Mouse (Mus musculus) hindbrain, embryonic 16.5 days (tissue): ENCODE results near the gene Rtn2. TPM values are rescaled to one million over a fixed set of nuclear protein-coding genes. Genes with fewer than 3 reads are reported as not detected.

Experiments used
- ATAC-seq: fragments of 200-750 bp; cut with Nextera tagmentation; 2 replicates; pipeline ENCODE4 v1.8.0; 2017; ENCODE audit warnings: moderate TSS enrichment, moderate library complexity
- H3K27ac ChIP-seq: fragments of 300-500 bp; sonication (generic); 2 replicates; pipeline ENCODE4 v1.5.1; 2014; ENCODE audit warnings: low read depth, mild to moderate bottlenecking, control low read depth, low read length, moderate library complexity
- H3K27me3 ChIP-seq: fragments of 300-500 bp; sonication (generic); replicated peaks from 2 replicates; pipeline ENCODE4 v1.6.1; 2014; ENCODE audit warnings: low read length; ENCODE audit not compliant: control insufficient read depth, insufficient read depth
- H3K36me3 ChIP-seq: fragments of 300-500 bp; sonication (generic); 2 replicates; pipeline ENCODE4 v1.6.1; 2014; ENCODE audit warnings: mild to moderate bottlenecking, low read length, moderate library complexity, mixed read lengths; ENCODE audit not compliant: control insufficient read depth, insufficient read depth
- H3K4me1 ChIP-seq: fragments of 300-500 bp; sonication (generic); 2 replicates; pipeline ENCODE4 v1.6.1; 2014; ENCODE audit warnings: low read depth, low read length; ENCODE audit not compliant: control insufficient read depth, insufficient read depth
- H3K4me2 ChIP-seq: fragments of 300-500 bp; sonication (generic); 2 replicates; pipeline ENCODE4 v1.6.1; 2014; ENCODE audit warnings: mild to moderate bottlenecking, low read length, control low read depth, moderate library complexity
- H3K4me3 ChIP-seq: fragments of 300-500 bp; sonication (generic); 2 replicates; pipeline ENCODE4 v1.5.1; 2014; ENCODE audit warnings: mild to moderate bottlenecking, low read length, control low read depth, moderate library complexity
- H3K9ac ChIP-seq: fragments of 300-500 bp; sonication (generic); 2 replicates; pipeline ENCODE4 v1.6.1; 2014; ENCODE audit warnings: low read depth, mild to moderate bottlenecking, control low read depth, low read length, moderate library complexity
- H3K9me3 ChIP-seq: fragments of 300-500 bp; sonication (generic); 2 replicates; pipeline ENCODE4 v1.6.1; 2014; ENCODE audit warnings: mild to moderate bottlenecking, low read length, moderate library complexity; ENCODE audit not compliant: control insufficient read depth
- WGBS: fragments of 180-500 bp; shearing (Covaris S2); extraction: QIAGEN DNeasy Blood & Tissue Kit; methylation state at CpG from one replicate; pipeline ENCODE4 v1.1.7; 2014; 5-methylcytosine and 5-hydroxymethylcytosine counted together
- polyA plus RNA-seq: library from polyadenylated mRNA; unstranded; fragments of >200 nt; fragmentation: Nextera tagmentation; extraction: Ambion mirVana; gene quantifications from 2 replicates; pipeline ENCODE4 v1.2.1, GENCODE M21; 2015

The Rtn2 gene
- polyA plus RNA-seq, 1 experiment from 2014 or later: 126 TPM

DNA sequence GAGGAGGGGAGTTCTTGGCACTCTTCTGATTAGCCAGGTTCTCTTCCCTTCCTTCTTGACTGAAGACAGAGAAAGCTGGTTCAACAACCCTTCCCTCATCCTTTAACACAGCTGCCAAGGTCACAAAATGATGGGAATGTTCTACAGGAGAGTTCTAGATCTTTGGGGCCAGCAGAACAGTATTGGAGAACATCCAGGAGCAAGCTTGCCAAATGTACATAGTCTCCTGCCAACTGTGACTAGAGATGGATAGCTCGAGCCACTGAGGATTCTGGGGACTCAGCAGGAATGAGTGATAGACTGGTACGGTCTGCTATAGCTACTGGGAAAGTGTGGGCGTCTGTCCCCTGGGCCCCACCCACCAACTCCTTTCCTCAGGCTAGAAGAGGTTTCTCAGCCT lies 24.1 kb upstream of the Rtn2 start:
- Histone ChIP-seq H3K4me1 (no peaks in the 10 kb centered on the region), H3K36me3 (peaks cover 22% of the 10 kb centered on the region), H3K4me3 (no peak overlapping the region), H3K27ac (no peak overlapping the region), H3K9me3 (no peaks in the 10 kb centered on the region), H3K4me2 (no peak overlapping the region), H3K27me3 (no peaks in the 10 kb centered on the region), H3K9ac (no peak overlapping the region)
- ATAC-seq: no peak
- WGBS: 75% methylated on average over 3 of the region's 3 CpGs

DNA sequence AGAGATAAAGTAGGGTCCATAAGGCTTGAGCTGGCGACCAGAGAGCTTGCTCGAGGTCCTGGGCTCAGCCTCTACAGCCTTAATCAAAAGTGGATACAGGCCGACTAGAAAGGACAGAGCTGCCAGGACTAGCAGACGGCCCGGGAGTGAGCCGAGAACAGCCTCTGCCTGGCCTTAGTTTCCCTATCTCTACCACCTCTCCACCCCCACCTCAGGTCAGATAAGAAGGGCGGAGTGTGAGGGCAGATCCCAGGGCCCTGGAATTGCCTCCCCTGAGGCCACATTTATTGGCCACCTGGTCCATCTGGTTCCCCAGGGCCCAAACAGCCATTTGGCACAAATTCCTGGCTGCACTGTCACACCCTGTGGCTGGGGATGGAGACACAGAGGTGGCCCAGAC lies 17.3 kb upstream of the Rtn2 start:
- Histone ChIP-seq H3K4me1 (peaks cover 14% of the 10 kb centered on the region), H3K9ac (no peak overlapping the region), H3K27me3 (no peaks in the 10 kb centered on the region), H3K4me3 (no peak overlapping the region), H3K36me3 (peaks cover 13% of the 10 kb centered on the region), H3K9me3 (no peaks in the 10 kb centered on the region), H3K4me2 (no peak overlapping the region), H3K27ac (no peak overlapping the region)
- ATAC-seq: no peak
- WGBS: 84% methylated on average over 7 of the region's 7 CpGs

GRCm38 (mm10) chr7:19265928-19266822 lies 16.2 kb upstream of the Rtn2 start:
- ATAC-seq: no peak
- H3K4me3 ChIP-seq: no peak overlapping the region
- no peak overlapping the region for H3K4me2 ChIP-seq
- H3K27me3 ChIP-seq: no peaks in the 10 kb centered on the region
- WGBS: 81% methylated on average over 10 of the region's 10 CpGs
- no peaks in the 10 kb centered on the region for H3K9me3 ChIP-seq
- H3K36me3 ChIP-seq: peaks cover 12% of the 10 kb centered on the region; the same call in 1 of the 2 replicates
- no peak overlapping the region for H3K9ac ChIP-seq
- H3K4me1 ChIP-seq: peaks cover 20% of the 10 kb centered on the region
- H3K27ac ChIP-seq: no peak overlapping the region

DNA sequence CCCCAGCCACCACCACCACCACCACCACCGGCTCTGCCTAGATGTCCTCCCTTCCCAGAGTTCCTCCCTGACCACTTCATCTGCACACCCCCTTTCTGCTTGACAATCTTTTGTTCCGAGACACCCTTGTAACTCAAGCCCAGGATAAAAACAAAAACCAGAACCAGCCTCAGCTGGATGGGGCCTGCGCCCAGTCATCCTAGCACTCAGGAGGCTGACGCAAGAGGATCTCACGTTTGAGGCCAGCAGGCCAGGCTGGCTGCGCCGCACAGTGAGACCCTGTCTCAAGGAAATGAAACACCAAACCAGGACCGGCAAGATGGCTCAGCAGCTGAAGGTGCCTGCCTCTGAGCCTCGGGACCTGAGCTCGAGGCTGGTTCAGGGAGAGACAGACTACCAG lies 15.4 kb upstream of the Rtn2 start:
- H3K4me1 ChIP-seq: peaks cover 20% of the 10 kb centered on the region
- H3K4me3 ChIP-seq: no peak overlapping the region
- no peak overlapping the region for H3K9ac ChIP-seq
- no peak for ATAC-seq
- WGBS: 76% methylated on average over 10 of the region's 10 CpGs
- peaks cover 12% of the 10 kb centered on the region; the same call in 1 of the 2 replicates for H3K36me3 ChIP-seq
- H3K27ac ChIP-seq: no peak overlapping the region
- H3K4me2 ChIP-seq: no peak overlapping the region
- no peaks in the 10 kb centered on the region for H3K27me3 ChIP-seq
- no peaks in the 10 kb centered on the region for H3K9me3 ChIP-seq

GRCm38 (mm10) chr7:19268993-19269681 lies 13.3 kb upstream of the Rtn2 start:
- ATAC-seq: no peak
- H3K9ac ChIP-seq: peak overlapping the region; percentile 86
- no peaks in the 10 kb centered on the region for H3K27me3 ChIP-seq
- H3K36me3 ChIP-seq: peaks cover 7% of the 10 kb centered on the region; the same call in 1 of the 2 replicates
- peak overlapping the region; percentile 67 for H3K27ac ChIP-seq
- peak overlapping the region; percentile 84 for H3K4me3 ChIP-seq
- H3K4me1 ChIP-seq: peaks cover 20% of the 10 kb centered on the region
- peak overlapping the region; percentile 98 for H3K4me2 ChIP-seq
- 56% methylated on average over 10 of the region's 10 CpGs for WGBS
- no peaks in the 10 kb centered on the region for H3K9me3 ChIP-seq

DNA sequence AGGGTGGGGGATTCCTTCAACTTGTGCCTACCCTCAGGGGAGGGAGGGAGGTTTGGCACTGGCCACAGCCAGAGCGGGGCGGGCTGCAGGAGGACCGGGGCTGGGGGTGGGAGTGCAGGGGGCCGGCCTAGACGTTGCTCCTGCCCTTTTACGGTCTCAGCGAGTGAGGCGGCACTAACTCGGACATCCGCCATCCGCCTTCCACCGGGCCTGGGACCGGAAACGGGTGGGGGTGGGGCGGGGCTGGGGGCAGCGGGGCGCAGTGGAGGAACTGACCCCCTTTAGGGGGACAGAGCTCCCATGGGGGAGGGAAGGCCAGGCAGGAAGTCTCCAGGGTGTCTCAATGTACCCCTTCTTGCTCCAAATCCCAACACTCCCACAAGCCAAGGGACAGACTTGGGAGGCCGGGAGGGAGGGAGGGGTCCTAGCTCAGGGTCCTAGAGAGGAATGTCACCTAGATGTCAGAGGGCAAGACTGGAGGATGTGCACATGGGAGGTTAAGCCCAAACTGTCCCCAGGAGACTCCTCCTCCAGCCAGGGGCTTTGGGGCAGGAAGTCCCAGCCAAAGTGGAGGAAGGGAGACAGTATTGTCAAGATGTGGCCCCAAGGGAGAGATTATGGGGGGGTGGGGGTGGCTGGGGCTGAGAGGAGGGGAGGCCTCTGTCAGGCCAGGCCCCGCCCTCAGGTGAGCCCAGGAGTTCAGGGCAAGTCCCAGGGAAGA lies 12.5 kb upstream of the Rtn2 start:
- ATAC-seq: peak; percentile 31; the same call in 1 of the 2 replicates
- Histone ChIP-seq H3K36me3 (no peaks in the 10 kb centered on the region), H3K4me3 (peak overlapping the region; percentile 84), H3K9me3 (no peaks in the 10 kb centered on the region), H3K27ac (peak overlapping the region; percentile 67), H3K9ac (peak overlapping the region; percentile 86), H3K4me2 (peak overlapping the region; percentile 98), H3K27me3 (no peaks in the 10 kb centered on the region), H3K4me1 (peaks cover 20% of the 10 kb centered on the region)
- under 1% methylated on average over 16 of the region's 19 CpGs for WGBS

DNA sequence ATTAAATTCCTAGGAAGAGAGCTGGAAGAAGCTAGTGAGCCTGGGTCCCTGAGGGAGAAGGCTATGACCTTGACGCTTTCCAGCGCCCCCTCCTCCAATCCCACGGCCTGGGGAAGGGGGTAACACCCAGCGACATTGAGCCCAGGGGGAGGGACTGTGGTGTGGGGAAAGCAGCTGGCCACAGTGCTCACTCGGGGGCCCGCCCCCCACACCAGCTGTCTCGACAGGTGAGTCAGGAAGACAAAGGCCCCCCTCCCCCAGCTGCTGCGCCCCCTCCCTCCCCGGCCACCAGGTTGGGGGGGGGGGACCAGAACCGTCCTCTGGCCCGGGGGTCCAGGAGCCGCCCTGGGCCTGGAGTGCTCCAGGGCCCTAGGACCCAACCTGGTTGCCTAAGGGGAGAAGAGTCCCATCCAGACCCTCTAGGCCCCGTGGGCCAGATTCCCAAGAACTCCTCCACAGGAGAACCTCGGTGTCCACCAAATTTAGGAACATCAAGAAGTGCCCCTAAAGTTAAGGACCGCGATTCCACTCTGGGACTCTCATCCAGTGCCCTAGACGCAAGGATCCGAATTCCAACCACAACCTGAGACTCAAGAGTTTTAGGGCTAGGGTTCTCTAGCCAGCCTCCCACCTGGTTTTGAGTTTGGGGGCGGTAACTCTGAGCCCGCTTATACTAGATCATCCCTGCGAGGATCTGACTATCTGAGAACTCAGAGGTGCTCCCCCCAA lies 11.8 kb upstream of the Rtn2 start:
- Histone ChIP-seq H3K9me3 (no peaks in the 10 kb centered on the region), H3K4me2 (peak overlapping the region; percentile 98), H3K36me3 (no peaks in the 10 kb centered on the region), H3K4me3 (peak overlapping the region; percentile 84), H3K9ac (peak overlapping the region; percentile 86), H3K4me1 (peaks cover 20% of the 10 kb centered on the region), H3K27me3 (no peaks in the 10 kb centered on the region), H3K27ac (peak overlapping the region; percentile 89)
- 2% methylated on average over 15 of the region's 21 CpGs for WGBS
- ATAC-seq: 0 out of 2 replicates have a peak, but pooled peaks have one; percentile 0

DNA sequence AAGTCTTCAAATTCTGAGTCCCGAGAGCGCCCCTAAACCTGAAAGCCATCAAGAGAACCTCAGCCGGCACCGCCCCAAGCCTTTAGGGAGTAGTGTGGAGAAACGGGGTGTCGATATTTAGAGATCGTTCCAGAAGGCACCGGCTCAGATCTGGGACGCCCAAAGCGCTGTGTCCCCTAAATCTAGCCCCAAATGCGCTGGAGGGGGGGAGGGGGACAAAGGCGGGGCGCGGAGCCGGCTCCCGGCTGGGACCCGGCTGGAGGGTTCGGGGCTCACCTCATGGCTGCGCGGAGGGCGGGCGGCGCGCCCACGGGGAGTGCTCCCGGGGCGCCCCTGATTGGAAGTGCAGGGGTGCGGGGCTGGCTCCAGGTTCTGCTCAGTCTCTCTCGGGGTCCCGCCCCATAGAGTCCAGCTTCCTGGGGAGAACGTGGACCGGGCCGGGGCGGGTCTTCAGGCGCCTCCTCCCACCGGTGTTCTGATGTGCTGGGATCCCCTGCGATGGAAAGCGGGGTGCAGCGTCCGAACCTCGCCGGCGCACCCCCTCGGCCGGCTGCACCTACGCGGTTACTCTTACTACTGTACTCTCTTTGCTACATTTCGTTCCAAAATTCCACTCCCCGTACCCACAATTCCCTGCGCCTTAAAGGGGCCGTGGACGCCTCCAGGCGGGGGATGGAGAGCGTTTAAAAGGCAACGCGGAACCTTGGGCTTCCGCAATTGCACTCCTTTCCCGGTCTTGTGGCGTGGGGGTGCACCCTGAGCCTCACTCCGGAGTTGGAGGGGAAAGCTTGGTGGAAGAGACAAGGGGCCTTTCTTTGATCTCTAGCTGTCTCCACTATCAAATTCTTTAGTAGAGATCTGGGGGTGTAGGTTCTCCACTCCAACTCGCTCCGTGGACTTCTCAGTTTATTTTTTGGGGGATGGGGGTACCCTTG lies 10.9 kb upstream of the Rtn2 start, which contains the start of gene Vasp:
Gene Vasp (minus strand): TSS at position 580 of the 935 bp plus-strand sequence.
- Histone ChIP-seq H3K27ac (peak within 1 kb of the TSS; percentile 89), H3K27me3 (no peaks in the 10 kb centered on the region), H3K9me3 (no peaks in the 10 kb centered on the region), H3K4me1 (peaks cover 20% of the 10 kb centered on the region), H3K36me3 (no peaks in the 10 kb centered on the region), H3K4me3 (peak within 1 kb of the TSS; percentile 84), H3K9ac (peak within 1 kb of the TSS; percentile 86), H3K4me2 (peak within 1 kb of the TSS; percentile 98)
- ATAC-seq: peak; percentile 85
- WGBS: under 1% methylated on average over 49 of the region's 62 CpGs
